Mouse (Mus musculus): ENCODE data around the gene Rinl. TPM values are rescaled to one million over a fixed set of nuclear protein-coding genes. Genes with fewer than 3 reads are reported as not detected.

Gene Rinl
- 1.1 and 2.4 TPM in 2 replicates for polyA plus RNA-seq (2014; fragmentation: Nextera tagmentation; extraction: Ambion mirVana)

DNA sequence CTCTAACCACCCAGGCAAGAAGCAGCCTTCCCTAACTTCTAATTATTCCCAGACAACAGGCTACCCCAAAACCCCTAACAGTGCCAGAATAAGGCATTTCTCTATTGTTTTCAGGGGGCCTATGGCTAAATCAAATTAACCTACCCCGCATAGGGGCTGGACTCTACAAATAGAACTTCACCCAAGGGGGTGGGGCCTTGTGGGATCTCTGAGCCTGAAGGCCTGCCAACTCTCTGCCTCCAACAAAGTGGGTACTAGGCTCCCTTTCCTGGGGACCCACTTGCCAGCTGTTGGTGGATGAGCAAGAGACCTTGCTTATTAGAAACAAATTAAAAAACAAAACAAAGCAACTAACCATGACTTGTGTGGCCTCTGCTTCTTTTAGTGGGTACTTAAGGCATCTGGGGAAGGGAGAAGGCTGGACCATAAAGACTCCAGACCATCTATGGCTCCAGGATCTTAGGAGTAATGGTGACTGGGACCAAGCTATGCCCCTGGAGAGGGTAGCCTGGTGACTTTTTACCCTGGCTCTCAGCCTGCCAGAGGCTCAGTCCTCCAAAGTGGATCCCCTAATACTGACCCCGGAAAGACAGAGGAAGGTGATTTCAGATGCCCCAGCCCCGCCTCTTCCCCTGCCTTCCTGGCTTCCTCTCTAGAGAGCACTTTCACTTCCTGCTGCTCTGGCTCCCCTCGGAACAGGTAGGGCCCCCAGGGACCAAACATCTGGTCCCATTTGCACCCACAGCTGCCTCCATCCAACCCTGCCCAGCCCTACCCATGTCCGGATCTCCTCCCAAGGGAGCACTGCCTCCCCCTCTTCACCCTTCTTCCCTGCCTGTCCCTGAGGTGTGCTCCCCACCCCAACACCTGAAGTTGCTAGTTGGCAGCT lies at the start of gene Rinl:
TSS of gene Rinl (plus strand) at position 663 of the 889 bp plus-strand sequence.
- Histone ChIP-seq H3K9me3 (ENCODE audit: control insufficient read depth, low read length) (no peaks in the 10 kb centered on the region), H3K4me1 (ENCODE audit: control insufficient read depth, insufficient read depth, low read length) (no peaks in the 10 kb centered on the region), H3K36me3 (ENCODE audit: control insufficient read depth, insufficient read depth, low read length) (peaks cover 31% of the 10 kb centered on the region), H3K4me3 (replicated peaks; ENCODE audit: low read depth, low read length) (no peak within 1 kb of the TSS), H3K9ac (replicated peaks; ENCODE audit: low read length) (no peak within 1 kb of the TSS), H3K4me2 (ENCODE audit: low read length) (no peak within 1 kb of the TSS), H3K27ac (replicated peaks; ENCODE audit: low read depth, low read length) (no peak within 1 kb of the TSS), H3K27me3 (ENCODE audit: control insufficient read depth, insufficient read depth, low read length) (no peaks in the 10 kb centered on the region)
- WGBS: 85% methylated on average over 5 of the region's 5 CpGs
- DNase-seq (no peak), ATAC-seq (ENCODE audit: low FRiP score, low TSS enrichment) (no peak)

DNA sequence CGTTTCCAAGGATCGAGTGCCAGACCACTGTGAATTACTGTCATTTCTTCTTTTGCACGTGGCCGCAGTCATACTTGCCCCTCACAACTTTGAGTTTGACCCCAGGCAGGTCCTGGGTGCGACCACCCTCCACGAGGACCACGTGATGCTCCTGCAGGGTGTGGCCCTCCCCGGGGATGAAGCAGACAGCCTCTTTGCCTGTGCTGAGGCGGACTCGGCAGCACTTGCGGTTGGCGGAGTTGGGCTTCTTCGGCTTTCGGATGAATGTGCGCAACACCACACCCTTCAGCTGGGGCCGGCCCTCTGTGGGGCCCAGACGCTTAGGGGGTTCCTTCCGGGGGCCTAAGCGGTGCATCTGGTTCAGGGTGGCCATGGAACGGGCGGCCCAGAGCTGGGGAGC lies 48.9 kb upstream of the Rinl start:
- H3K9ac ChIP-seq (replicated peaks; ENCODE audit: low read length): no peak overlapping the region
- H3K4me2 ChIP-seq (ENCODE audit: low read length): no peak overlapping the region
- ATAC-seq (ENCODE audit: low FRiP score, low TSS enrichment): no peak
- no peak overlapping the region for H3K27ac ChIP-seq (replicated peaks; ENCODE audit: low read depth, low read length)
- no peak for DNase-seq
- no peak overlapping the region for H3K4me3 ChIP-seq (replicated peaks; ENCODE audit: low read depth, low read length)
- 95% methylated on average over 21 of the region's 21 CpGs for WGBS
- H3K9me3 ChIP-seq (ENCODE audit: control insufficient read depth, low read length): no peaks in the 10 kb centered on the region
- 0 out of 2 replicates have a peak, but pooled peaks cover 9% of the 10 kb centered on the region for H3K36me3 ChIP-seq (ENCODE audit: control insufficient read depth, insufficient read depth, low read length)
- H3K4me1 ChIP-seq (ENCODE audit: control insufficient read depth, insufficient read depth, low read length): peaks cover 10% of the 10 kb centered on the region
- no peaks in the 10 kb centered on the region for H3K27me3 ChIP-seq (ENCODE audit: control insufficient read depth, insufficient read depth, low read length)

DNA sequence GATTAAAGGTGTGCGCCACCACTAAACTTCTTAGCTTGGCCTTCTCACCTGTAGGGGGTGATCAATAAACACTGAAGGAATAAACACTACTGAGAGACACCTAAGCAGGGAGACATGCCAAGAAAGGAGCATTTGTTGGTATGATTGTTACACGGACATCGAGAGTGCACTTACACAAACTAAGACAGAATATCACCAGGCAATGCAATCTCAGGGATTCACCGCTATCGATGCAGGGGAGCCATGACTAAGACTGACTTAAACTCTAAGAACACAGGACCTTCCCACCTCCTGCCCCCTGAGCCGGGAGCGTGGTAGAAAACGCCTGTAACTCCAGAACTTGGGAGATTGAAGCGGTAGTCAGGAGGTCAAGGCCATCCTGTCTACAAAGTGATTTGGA lies 47.8 kb upstream of the Rinl start:
- H3K4me1 ChIP-seq (ENCODE audit: control insufficient read depth, insufficient read depth, low read length): peaks cover 10% of the 10 kb centered on the region
- H3K36me3 ChIP-seq (ENCODE audit: control insufficient read depth, insufficient read depth, low read length): peaks cover 19% of the 10 kb centered on the region; the same call in 1 of the 2 replicates
- 43% methylated on average over 9 of the region's 9 CpGs for WGBS
- DNase-seq (no peak), ATAC-seq (ENCODE audit: low FRiP score, low TSS enrichment) (no peak)
- H3K9ac ChIP-seq (replicated peaks; ENCODE audit: low read length): peak overlapping the region; percentile 73
- peak overlapping the region; percentile 69 for H3K4me2 ChIP-seq (ENCODE audit: low read length)
- H3K27ac ChIP-seq (replicated peaks; ENCODE audit: low read depth, low read length): no peak overlapping the region
- no peaks in the 10 kb centered on the region for H3K9me3 ChIP-seq (ENCODE audit: control insufficient read depth, low read length)
- H3K4me3 ChIP-seq (replicated peaks; ENCODE audit: low read depth, low read length): peak overlapping the region; percentile 75
- H3K27me3 ChIP-seq (ENCODE audit: control insufficient read depth, insufficient read depth, low read length): no peaks in the 10 kb centered on the region

DNA sequence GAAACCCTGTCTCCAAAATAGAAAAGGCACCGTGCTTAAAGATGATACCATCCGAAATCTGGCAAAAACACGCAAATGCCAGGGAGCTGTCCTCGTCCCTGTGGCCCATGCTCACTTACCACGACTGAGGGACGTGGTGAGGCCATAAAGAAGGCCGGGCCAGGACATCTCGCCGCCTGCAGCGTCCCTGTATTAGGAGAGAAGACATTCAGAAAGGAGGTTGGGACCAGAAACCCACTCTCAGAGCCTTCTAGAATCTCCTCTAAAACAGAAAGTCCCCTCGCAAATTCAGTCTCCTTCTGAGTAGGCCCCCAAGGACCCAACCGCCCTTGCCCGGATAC lies 47.4 kb upstream of the Rinl start:
- ATAC-seq (ENCODE audit: low FRiP score, low TSS enrichment) (peak; percentile 12; the same call in 1 of the 2 replicates), DNase-seq (no peak)
- H3K36me3 ChIP-seq (ENCODE audit: control insufficient read depth, insufficient read depth, low read length): peaks cover 21% of the 10 kb centered on the region; the same call in 1 of the 2 replicates
- no peaks in the 10 kb centered on the region for H3K27me3 ChIP-seq (ENCODE audit: control insufficient read depth, insufficient read depth, low read length)
- peak overlapping the region; percentile 80 for H3K27ac ChIP-seq (replicated peaks; ENCODE audit: low read depth, low read length)
- peak overlapping the region; percentile 73 for H3K9ac ChIP-seq (replicated peaks; ENCODE audit: low read length)
- peak overlapping the region; percentile 75 for H3K4me3 ChIP-seq (replicated peaks; ENCODE audit: low read depth, low read length)
- 2% methylated on average over 13 of the region's 13 CpGs for WGBS
- no peaks in the 10 kb centered on the region for H3K9me3 ChIP-seq (ENCODE audit: control insufficient read depth, low read length)
- H3K4me2 ChIP-seq (ENCODE audit: low read length): peak overlapping the region; percentile 69
- H3K4me1 ChIP-seq (ENCODE audit: control insufficient read depth, insufficient read depth, low read length): peaks cover 10% of the 10 kb centered on the region

DNA sequence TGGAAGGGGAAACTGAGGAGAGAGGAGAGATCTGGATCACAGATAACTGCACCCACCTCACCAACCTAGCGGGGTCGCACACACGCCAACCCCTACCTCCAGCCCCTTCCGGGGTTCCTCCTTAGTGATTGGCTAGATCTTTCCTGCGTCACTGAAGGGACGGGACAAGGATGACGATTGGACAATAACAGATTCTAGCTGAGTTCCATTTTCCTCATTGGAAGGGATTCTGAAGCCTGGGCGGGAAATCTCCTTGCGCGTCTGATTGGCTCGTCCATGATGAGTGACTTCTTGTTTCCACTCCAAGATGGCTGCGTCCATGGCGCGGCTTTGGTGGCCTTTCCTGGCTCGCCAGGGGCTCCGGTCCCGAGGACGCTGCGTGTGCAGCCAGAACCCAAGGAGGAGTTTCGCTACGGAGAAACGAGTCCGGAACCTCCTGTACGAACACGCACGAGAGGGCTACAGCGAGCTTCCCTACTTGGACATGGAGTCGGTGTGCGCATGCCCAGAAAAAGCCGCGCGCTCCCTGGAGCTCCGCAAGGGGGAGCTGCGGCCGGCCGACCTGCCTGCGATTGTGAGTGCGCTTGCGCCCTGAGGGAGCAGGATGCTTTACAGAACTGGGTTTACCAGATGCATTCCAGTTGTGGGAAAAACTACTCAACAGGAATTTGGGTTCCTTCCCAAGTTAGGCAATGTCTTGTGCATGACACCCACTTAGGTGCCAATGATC lies 46.9 kb upstream of the Rinl start, which contains the start of the genes Mrps12 and Sars2:
TSS of gene Mrps12 (minus strand) at position 112 of the 730 bp plus-strand sequence.
TSS of gene Sars2 (plus strand) at position 284 of the 730 bp plus-strand sequence.
- DNase-seq: peak; percentile 98
- Histone ChIP-seq H3K27ac (replicated peaks; ENCODE audit: low read depth, low read length) (peak within 1 kb of the TSS; percentile 80), H3K4me1 (ENCODE audit: control insufficient read depth, insufficient read depth, low read length) (peaks cover 10% of the 10 kb centered on the region), H3K36me3 (ENCODE audit: control insufficient read depth, insufficient read depth, low read length) (peaks cover 24% of the 10 kb centered on the region; the same call in 1 of the 2 replicates), H3K9ac (replicated peaks; ENCODE audit: low read length) (peak within 1 kb of the TSS; percentile 73), H3K4me3 (replicated peaks; ENCODE audit: low read depth, low read length) (peak within 1 kb of the TSS; percentile 75), H3K9me3 (ENCODE audit: control insufficient read depth, low read length) (no peaks in the 10 kb centered on the region), H3K4me2 (ENCODE audit: low read length) (peak within 1 kb of the TSS; percentile 69), H3K27me3 (ENCODE audit: control insufficient read depth, insufficient read depth, low read length) (no peaks in the 10 kb centered on the region)
- WGBS: under 1% methylated on average over 39 of the region's 39 CpGs
- ATAC-seq (ENCODE audit: low FRiP score, low TSS enrichment): peak; percentile 98

DNA sequence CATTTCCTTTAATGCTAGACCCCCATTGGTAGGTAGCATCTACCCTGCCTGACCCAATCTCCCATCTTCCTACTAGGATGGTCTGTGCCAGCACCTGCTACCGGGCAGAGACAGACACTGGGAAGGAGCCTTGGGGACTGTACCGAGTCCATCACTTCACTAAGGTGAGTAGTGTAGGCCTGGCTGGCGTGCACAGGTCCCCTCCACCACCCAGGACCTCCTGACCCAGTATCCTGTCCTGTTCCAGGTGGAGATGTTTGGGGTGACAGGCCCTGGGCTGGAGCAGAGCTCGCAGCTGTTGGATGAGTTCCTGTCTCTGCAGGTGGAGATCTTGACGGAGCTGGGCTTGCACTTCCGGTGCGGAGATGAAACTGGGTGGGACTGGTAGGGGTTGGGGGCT lies 38.8 kb upstream of the Rinl start:
- no peak for DNase-seq
- Histone ChIP-seq H3K27ac (replicated peaks; ENCODE audit: low read depth, low read length) (no peak overlapping the region), H3K4me1 (ENCODE audit: control insufficient read depth, insufficient read depth, low read length) (no peaks in the 10 kb centered on the region), H3K9ac (replicated peaks; ENCODE audit: low read length) (no peak overlapping the region), H3K4me3 (replicated peaks; ENCODE audit: low read depth, low read length) (no peak overlapping the region), H3K27me3 (ENCODE audit: control insufficient read depth, insufficient read depth, low read length) (no peaks in the 10 kb centered on the region), H3K4me2 (ENCODE audit: low read length) (no peak overlapping the region), H3K9me3 (ENCODE audit: control insufficient read depth, low read length) (no peaks in the 10 kb centered on the region), H3K36me3 (ENCODE audit: control insufficient read depth, insufficient read depth, low read length) (peaks cover 25% of the 10 kb centered on the region)
- WGBS: 93% methylated on average over 7 of the region's 7 CpGs
- no peak for ATAC-seq (ENCODE audit: low FRiP score, low TSS enrichment)

DNA sequence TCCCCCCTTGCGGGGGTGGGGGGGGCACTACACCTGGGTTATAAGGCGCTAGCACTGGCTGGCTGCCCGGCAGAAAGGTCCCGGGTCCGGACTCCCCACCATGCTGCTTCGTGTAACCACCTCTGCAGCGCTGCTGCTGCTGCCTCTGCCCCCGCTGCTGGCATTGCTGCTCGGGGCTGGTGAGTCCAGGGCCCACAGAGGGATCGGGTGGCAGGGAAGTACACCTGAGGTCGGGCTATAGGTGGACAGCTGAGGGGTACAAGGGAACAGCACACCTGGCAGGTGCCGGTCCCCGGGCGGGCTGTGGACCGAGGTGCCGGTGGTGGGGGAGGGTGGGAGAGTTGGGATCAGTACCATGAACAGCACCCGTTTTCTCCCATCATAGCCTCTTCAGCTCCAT lies 32.7 kb upstream of the Rinl start, which contains the start of gene Ccer2:
TSS of gene Ccer2 (plus strand) at position 96 of the 400 bp plus-strand sequence.
- peak within 1 kb of the TSS; percentile 50; the same call in 1 of the 2 replicates for H3K9ac ChIP-seq (replicated peaks; ENCODE audit: low read length)
- H3K36me3 ChIP-seq (ENCODE audit: control insufficient read depth, insufficient read depth, low read length): peaks cover 38% of the 10 kb centered on the region
- H3K27me3 ChIP-seq (ENCODE audit: control insufficient read depth, insufficient read depth, low read length): no peaks in the 10 kb centered on the region
- no peak within 1 kb of the TSS for H3K27ac ChIP-seq (replicated peaks; ENCODE audit: low read depth, low read length)
- no peak for DNase-seq
- WGBS: 2% methylated on average over 17 of the region's 17 CpGs
- H3K9me3 ChIP-seq (ENCODE audit: control insufficient read depth, low read length): no peaks in the 10 kb centered on the region
- H3K4me1 ChIP-seq (ENCODE audit: control insufficient read depth, insufficient read depth, low read length): 0 out of 2 replicates have a peak, but pooled peaks cover 6% of the 10 kb centered on the region
- H3K4me2 ChIP-seq (ENCODE audit: low read length): peak within 1 kb of the TSS; percentile 45
- ATAC-seq (ENCODE audit: low FRiP score, low TSS enrichment): no peak
- H3K4me3 ChIP-seq (replicated peaks; ENCODE audit: low read depth, low read length): peak within 1 kb of the TSS; percentile 12; the same call in 1 of the 2 replicates

DNA sequence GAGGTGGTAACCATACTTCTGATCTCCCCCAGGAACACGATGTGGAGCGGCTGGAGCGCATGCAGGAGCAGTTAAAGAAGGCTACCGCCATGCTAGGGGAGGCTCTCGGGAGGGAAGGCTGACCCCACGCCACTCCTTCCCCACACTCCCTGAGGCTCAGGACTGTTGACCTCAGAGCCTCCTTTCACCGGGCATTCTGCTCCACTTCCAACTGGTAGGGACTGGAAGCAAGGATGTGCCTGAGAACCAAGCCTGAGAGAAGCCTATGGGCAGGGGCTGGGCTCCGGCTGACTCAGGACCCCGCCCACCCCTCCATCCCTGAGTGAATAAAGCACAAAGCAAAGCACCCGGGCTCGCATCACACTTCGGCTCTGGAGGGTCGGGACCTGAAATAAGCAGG lies 30.1 kb upstream of the Rinl start:
- H3K27me3 ChIP-seq (ENCODE audit: control insufficient read depth, insufficient read depth, low read length): no peaks in the 10 kb centered on the region
- H3K9ac ChIP-seq (replicated peaks; ENCODE audit: low read length): no peak overlapping the region
- no peak overlapping the region for H3K4me3 ChIP-seq (replicated peaks; ENCODE audit: low read depth, low read length)
- no peak overlapping the region for H3K27ac ChIP-seq (replicated peaks; ENCODE audit: low read depth, low read length)
- no peaks in the 10 kb centered on the region for H3K9me3 ChIP-seq (ENCODE audit: control insufficient read depth, low read length)
- no peak for ATAC-seq (ENCODE audit: low FRiP score, low TSS enrichment)
- WGBS: 76% methylated on average over 13 of the region's 13 CpGs
- no peak overlapping the region for H3K4me2 ChIP-seq (ENCODE audit: low read length)
- DNase-seq: no peak
- H3K36me3 ChIP-seq (ENCODE audit: control insufficient read depth, insufficient read depth, low read length): peaks cover 44% of the 10 kb centered on the region
- 0 out of 2 replicates have a peak, but pooled peaks cover 6% of the 10 kb centered on the region for H3K4me1 ChIP-seq (ENCODE audit: control insufficient read depth, insufficient read depth, low read length)
